Mouse (Mus musculus) midbrain, embryonic 16.5 days (tissue): ENCODE results near the gene Erlin1. TPM values are rescaled to one million over a fixed set of nuclear protein-coding genes. Genes with fewer than 3 reads are reported as not detected.

Source experiments
- ATAC-seq: fragments of 200-750 bp; cut with Nextera tagmentation; 2 replicates; pipeline ENCODE4 v1.8.0; 2017; ENCODE audit warnings: moderate TSS enrichment
- H3K27ac ChIP-seq: fragments of 300-500 bp; sonication (generic); 2 replicates; pipeline ENCODE4 v1.5.1; 2014; ENCODE audit warnings: mild to moderate bottlenecking, low read length, mixed read lengths
- H3K27me3 ChIP-seq: fragments of 300-500 bp; sonication (generic); 2 replicates; pipeline ENCODE4 v1.6.1; 2014; ENCODE audit warnings: low read depth, low read length, mixed read lengths; ENCODE audit not compliant: control insufficient read depth, insufficient read depth
- H3K36me3 ChIP-seq: fragments of 300-500 bp; sonication (generic); 2 replicates; pipeline ENCODE4 v1.6.1; 2014; ENCODE audit warnings: mild to moderate bottlenecking, low read length, moderate library complexity, mixed read lengths; ENCODE audit not compliant: control insufficient read depth, insufficient read depth
- H3K4me1 ChIP-seq: fragments of 300-500 bp; sonication (generic); 2 replicates; pipeline ENCODE4 v1.6.1; 2014; ENCODE audit warnings: mild to moderate bottlenecking, low read length, mixed read lengths; ENCODE audit not compliant: control insufficient read depth, insufficient read depth
- H3K4me2 ChIP-seq: fragments of 300-500 bp; sonication (generic); 2 replicates; pipeline ENCODE4 v1.6.1; 2014; ENCODE audit warnings: mild to moderate bottlenecking, low read length, mixed read lengths
- H3K4me3 ChIP-seq: fragments of 300-500 bp; sonication (generic); 2 replicates; pipeline ENCODE4 v1.5.1; 2014; ENCODE audit warnings: low read depth, mild to moderate bottlenecking, low read length, moderate library complexity, mixed read lengths
- H3K9ac ChIP-seq: fragments of 300-500 bp; sonication (generic); 2 replicates; pipeline ENCODE4 v1.6.1; 2014; ENCODE audit warnings: low read depth, low read length, mixed read lengths
- H3K9me3 ChIP-seq: fragments of 300-500 bp; sonication (generic); replicated peaks from 2 replicates; pipeline ENCODE4 v1.6.1; 2014; ENCODE audit warnings: mild to moderate bottlenecking, low read length, mixed read lengths; ENCODE audit not compliant: control insufficient read depth, poor library complexity, severe bottlenecking
- WGBS: fragments of 180-500 bp; shearing (Covaris S2); extraction: QIAGEN DNeasy Blood & Tissue Kit; methylation state at CpG from one replicate; pipeline ENCODE4 v1.1.7; 2014; 5-methylcytosine and 5-hydroxymethylcytosine counted together
- polyA plus RNA-seq: library from polyadenylated mRNA; unstranded; fragments of >200 nt; fragmentation: Nextera tagmentation; extraction: Ambion mirVana; gene quantifications from 2 replicates; pipeline ENCODE4 v1.2.1, GENCODE M21; 2015

Gene Erlin1
- polyA plus RNA-seq, 1 experiment from 2014 or later, result 24.4 TPM

DNA sequence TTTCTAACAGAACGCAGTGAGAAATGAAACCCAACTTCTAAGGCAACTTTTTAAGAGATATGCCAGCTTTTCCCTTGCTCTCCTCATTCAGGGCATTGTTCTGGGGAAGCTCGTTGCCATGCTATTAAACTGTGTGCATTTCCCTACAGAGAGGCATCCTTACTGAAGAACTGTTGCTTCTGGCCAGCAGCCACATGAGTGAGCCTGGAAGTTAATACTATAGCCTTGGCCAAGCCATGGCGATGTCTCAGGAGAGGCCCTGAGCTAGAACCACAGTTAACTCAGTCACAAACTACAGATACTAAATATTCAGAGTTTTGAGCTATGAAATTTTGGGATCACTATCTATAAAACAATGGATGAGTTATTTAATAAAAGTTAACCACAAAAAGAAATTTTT is 33.4 kb upstream of the Erlin1 start:
- Histone ChIP-seq H3K27ac (no peak overlapping the region), H3K9ac (no peak overlapping the region), H3K4me1 (peaks cover 18% of the 10 kb centered on the region), H3K36me3 (0 out of 2 replicates have a peak, but pooled peaks cover under 1% of the 10 kb centered on the region), H3K4me2 (no peak overlapping the region), H3K4me3 (no peak overlapping the region), H3K27me3 (no peaks in the 10 kb centered on the region), H3K9me3 (no peaks in the 10 kb centered on the region)
- WGBS, result 87% methylated on average over 3 of the region's 3 CpGs
- ATAC-seq, result no peak

DNA sequence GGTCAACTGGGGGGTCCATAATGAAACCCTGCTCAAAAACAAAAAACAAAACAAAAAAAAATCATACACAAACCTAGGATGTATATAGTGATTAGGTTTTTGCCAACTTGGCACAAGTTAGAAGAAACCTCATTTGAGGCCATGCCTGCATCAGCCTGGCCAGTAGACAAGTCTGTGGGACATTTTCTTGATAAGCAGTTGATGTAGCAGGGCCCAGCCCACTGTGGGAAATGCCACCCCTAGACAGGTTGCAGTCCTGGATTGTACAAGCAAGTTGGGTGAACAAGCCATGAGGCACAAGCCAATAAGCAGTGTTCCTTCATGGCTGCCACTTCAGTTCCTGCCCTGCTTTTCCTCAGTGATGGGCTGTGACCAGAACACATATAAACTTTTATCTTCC is 31.3 kb upstream of the Erlin1 start:
- Histone ChIP-seq H3K4me2 (no peak overlapping the region), H3K9me3 (no peaks in the 10 kb centered on the region), H3K4me3 (no peak overlapping the region), H3K36me3 (peaks cover 16% of the 10 kb centered on the region), H3K4me1 (peaks cover 7% of the 10 kb centered on the region), H3K27me3 (no peaks in the 10 kb centered on the region), H3K27ac (no peak overlapping the region), H3K9ac (no peak overlapping the region)
- no peak for ATAC-seq

DNA sequence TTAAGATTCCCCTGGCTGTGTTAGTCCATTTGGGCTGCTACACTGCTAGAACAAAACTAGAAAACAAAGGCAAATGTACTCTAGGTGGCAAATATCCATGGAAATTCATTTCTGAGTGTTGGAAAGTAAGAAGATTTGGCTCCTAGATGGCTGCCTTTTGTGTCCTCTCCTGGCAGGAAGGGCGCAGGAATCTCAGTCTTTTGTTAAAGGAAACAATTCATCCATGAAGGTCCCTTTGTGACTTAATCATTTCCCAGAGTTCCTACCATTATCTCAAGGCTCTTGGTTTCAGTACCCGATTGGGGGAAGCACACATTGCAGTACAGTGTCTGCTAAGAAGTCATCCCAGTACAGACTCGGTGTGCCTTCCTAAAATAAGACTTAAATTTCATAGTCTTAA is 16.7 kb upstream of the Erlin1 start:
- H3K27me3 ChIP-seq, result no peaks in the 10 kb centered on the region
- H3K36me3 ChIP-seq, result peaks cover 12% of the 10 kb centered on the region; the same call in 1 of the 2 replicates
- no peak for ATAC-seq
- no peak overlapping the region for H3K4me3 ChIP-seq
- H3K9ac ChIP-seq, result no peak overlapping the region
- no peaks in the 10 kb centered on the region for H3K4me1 ChIP-seq
- H3K9me3 ChIP-seq, result no peaks in the 10 kb centered on the region
- H3K4me2 ChIP-seq, result no peak overlapping the region
- whole genome bisulfite sequencing, result 9% methylated on average over 3 of the region's 3 CpGs
- H3K27ac ChIP-seq, result no peak overlapping the region

DNA sequence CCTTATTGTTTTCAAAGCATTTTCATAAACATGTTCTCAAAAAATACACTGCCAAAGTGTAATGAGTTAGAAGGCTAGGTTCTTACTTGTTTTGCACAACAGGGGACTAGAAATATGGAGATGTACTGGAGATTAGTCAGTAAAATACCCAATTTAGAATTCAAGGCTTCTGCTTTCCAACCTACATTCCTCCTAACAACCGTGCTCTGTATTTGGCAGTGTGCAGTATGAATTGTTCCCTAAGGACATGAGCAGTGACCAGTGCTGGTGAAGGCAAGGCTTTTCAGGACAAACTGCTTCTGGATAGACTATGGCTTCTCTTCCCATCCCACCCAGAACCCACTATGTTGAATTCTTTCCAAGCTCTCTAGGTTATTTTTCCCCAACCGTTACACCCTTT is 11.3 kb upstream of the Erlin1 start:
- H3K9ac ChIP-seq, result no peak overlapping the region
- no peaks in the 10 kb centered on the region for H3K4me1 ChIP-seq
- no peak for ATAC-seq
- H3K27ac ChIP-seq, result no peak overlapping the region
- no peaks in the 10 kb centered on the region for H3K27me3 ChIP-seq
- H3K4me2 ChIP-seq, result no peak overlapping the region
- peaks cover 16% of the 10 kb centered on the region for H3K36me3 ChIP-seq
- H3K9me3 ChIP-seq, result no peaks in the 10 kb centered on the region
- H3K4me3 ChIP-seq, result no peak overlapping the region
- 90% methylated on average over 2 of the region's 2 CpGs for WGBS

DNA sequence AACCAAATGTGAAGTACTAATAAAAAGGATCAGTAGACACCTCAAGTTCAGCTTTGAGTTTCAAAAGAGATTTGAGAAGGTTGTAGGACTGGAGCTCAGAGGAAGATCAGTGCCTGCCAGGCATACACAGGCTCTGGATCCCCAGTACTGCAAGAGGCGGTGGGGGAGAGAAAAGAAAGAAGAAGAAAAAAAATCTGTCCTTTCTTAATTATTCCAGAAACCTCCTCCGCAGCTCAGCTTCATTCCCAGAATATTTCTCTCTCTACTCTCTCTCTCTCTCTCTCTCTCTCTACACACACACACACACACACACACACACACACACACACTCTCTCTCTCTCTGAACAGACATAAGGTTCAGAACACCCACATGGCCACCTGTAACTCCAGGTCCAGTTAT is 10.4 kb upstream of the Erlin1 start:
- peaks cover 15% of the 10 kb centered on the region for H3K36me3 ChIP-seq
- WGBS, result 90% methylated on average over 2 of the region's 2 CpGs

DNA sequence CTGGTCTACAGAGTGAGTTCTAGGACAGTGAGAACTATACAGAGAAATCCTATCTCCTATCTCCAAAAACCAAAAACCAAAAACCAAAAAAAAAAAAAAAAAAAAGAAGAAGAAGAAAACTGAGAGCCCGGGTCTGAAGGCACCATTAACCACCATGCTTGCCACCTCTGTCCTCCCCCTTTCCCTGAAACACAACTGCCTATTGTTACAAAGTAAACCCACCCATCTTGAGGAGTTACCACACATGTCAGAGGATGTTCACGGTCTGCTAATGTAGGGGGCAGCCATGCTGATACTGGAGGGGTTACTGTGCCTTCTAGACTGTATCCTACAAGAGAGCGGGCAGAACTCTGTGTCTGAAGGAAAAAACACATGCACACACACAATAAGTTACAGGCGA is 7.4 kb upstream of the Erlin1 start:
- Histone ChIP-seq H3K27ac (no peak overlapping the region), H3K9ac (no peak overlapping the region), H3K4me2 (no peak overlapping the region), H3K9me3 (no peaks in the 10 kb centered on the region), H3K36me3 (peaks cover 16% of the 10 kb centered on the region), H3K27me3 (no peaks in the 10 kb centered on the region), H3K4me1 (no peaks in the 10 kb centered on the region), H3K4me3 (no peak overlapping the region)
- ATAC-seq, result no peak
- WGBS, result 91% methylated on average over 4 of the region's 4 CpGs

More for the DNA sequence above, 10.4 kb upstream of the Erlin1 start:
- Histone ChIP-seq H3K27me3 (no peaks in the 10 kb centered on the region), H3K4me1 (no peaks in the 10 kb centered on the region), H3K4me3 (no peak overlapping the region), H3K9me3 (no peaks in the 10 kb centered on the region), H3K4me2 (no peak overlapping the region), H3K27ac (no peak overlapping the region), H3K9ac (no peak overlapping the region)
- no peak for ATAC-seq

DNA sequence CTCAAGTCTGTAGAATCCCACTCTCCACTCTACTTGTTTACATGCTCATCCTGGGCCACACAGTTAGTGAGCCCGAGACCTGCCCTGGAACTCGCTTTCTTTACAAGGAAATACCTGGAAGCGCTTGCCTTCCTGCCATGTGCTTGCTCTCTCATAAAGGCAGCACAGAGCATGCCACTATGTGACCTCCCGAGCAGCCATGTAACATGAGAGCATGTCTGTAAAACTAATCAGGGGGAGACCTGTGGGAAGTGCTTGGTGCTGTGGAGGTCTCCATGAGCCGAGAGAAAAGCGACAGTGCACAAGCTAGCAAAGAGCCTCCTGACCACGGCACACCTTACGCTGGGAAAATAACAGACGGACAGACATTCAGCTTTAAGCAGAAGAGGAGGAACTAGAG is 6.9 kb upstream of the Erlin1 start:
- no peaks in the 10 kb centered on the region for H3K27me3 ChIP-seq

DNA sequence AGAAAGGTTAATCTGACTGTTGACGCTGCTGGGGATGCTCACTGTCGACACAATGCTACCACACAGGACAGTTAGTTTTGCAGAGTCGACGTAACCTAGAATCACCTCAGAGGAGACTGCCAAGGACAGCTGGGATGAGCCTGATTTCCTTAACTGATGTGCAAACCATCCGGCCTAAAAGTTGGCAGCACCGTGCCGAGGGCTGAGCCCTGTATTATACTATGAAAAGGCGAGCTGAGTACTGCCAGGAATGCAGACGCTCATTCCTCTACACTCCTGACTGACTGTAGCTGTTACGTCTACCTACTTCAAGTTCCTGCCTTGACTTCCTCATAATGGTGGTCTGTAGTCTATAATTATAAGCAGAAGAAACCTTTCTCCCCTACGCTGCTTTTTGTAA is 5.4 kb upstream of the Erlin1 start:
- Histone ChIP-seq H3K4me1 (no peaks in the 10 kb centered on the region), H3K4me3 (no peak overlapping the region), H3K27me3 (no peaks in the 10 kb centered on the region), H3K9me3 (no peaks in the 10 kb centered on the region), H3K36me3 (peaks cover 12% of the 10 kb centered on the region), H3K9ac (no peak overlapping the region), H3K4me2 (no peak overlapping the region), H3K27ac (no peak overlapping the region)
- ATAC-seq, result no peak
- WGBS, result 89% methylated on average over 11 of the region's 11 CpGs

More for the DNA sequence above, 6.9 kb upstream of the Erlin1 start:
- peaks cover 16% of the 10 kb centered on the region for H3K36me3 ChIP-seq
- H3K9me3 ChIP-seq, result no peaks in the 10 kb centered on the region
- WGBS, result 94% methylated on average over 9 of the region's 9 CpGs
- no peak overlapping the region for H3K4me3 ChIP-seq
- H3K9ac ChIP-seq, result no peak overlapping the region
- no peak for ATAC-seq
- no peaks in the 10 kb centered on the region for H3K4me1 ChIP-seq
- H3K27ac ChIP-seq, result no peak overlapping the region
- H3K4me2 ChIP-seq, result no peak overlapping the region

DNA sequence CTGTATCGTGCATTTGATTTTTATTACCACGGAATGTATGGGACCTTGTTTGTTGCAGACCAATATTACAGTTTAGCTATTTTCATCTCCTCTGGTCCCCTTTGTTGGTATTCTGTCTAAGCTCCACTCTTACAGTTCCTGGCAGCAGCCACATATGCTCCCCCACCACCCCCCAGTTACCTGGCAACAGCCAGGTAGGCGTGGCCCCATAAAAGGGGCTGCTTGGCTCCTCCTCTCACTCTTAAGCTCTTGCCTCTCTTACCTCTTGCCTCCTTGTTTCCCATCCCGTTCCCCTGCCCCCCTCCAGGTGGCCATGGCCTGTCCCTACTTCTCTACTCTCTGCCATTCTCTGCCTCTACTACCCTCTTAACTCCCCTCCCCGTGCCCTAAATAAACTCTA is 1.6 kb upstream of the Erlin1 start:
- no peak for ATAC-seq
- H3K4me1 ChIP-seq, result peaks cover 15% of the 10 kb centered on the region
- peaks cover 5% of the 10 kb centered on the region for H3K36me3 ChIP-seq
- no peak overlapping the region for H3K4me3 ChIP-seq
- no peak overlapping the region for H3K4me2 ChIP-seq
- 69% methylated on average over 5 of the region's 5 CpGs for WGBS
- no peaks in the 10 kb centered on the region for H3K27me3 ChIP-seq
- no peak overlapping the region for H3K27ac ChIP-seq
- no peaks in the 10 kb centered on the region for H3K9me3 ChIP-seq
- H3K9ac ChIP-seq, result no peak overlapping the region

DNA sequence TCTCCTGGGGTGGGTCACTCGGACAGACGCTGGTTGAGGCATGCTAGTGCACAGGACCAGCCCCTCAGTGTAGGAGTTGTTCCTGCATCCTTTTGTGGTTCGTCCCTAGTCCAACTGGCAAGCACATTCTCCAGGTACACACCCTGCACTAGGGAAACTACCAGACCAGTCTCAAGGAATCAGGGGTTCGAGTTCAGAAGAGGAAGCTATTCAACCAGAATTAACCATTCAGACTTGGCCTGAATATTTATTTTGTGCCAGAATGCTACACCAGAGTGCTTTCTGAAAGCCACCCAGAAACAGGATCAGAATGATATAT is 288 bp upstream of the Erlin1 start:
- no peak for ATAC-seq
- peak overlapping the region; percentile 86 for H3K4me3 ChIP-seq
- H3K4me2 ChIP-seq, result peak overlapping the region; percentile 87
- no peaks in the 10 kb centered on the region for H3K9me3 ChIP-seq
- peak overlapping the region; percentile 81 for H3K27ac ChIP-seq
- 9% methylated on average over 4 of the region's 4 CpGs for WGBS
- H3K9ac ChIP-seq, result peak overlapping the region; percentile 86
- H3K27me3 ChIP-seq, result no peaks in the 10 kb centered on the region
- H3K4me1 ChIP-seq, result peaks cover 15% of the 10 kb centered on the region
- H3K36me3 ChIP-seq, result peaks cover 2% of the 10 kb centered on the region
